Mouse (Mus musculus) C2C12 (cell line): Measurements from ENCODE around the gene Wwox.

Experiments used
- CTCF ChIP-seq: IDR thresholded peaks from one replicate; pipeline ENCODE4 v1.5.1; 2011; ENCODE audit not compliant: control insufficient read depth, insufficient read depth, insufficient read length
- MAX ChIP-seq: IDR thresholded peaks from one replicate; pipeline ENCODE4 v1.6.1; 2011; ENCODE audit warnings: mild to moderate bottlenecking, control low read depth
- MYOD1 ChIP-seq: IDR thresholded peaks from one replicate; pipeline ENCODE4 v1.6.1; 2011; ENCODE audit warnings: low read depth; ENCODE audit not compliant: control insufficient read depth, insufficient read length
- MYOG ChIP-seq: IDR thresholded peaks from one replicate; pipeline ENCODE4 v1.6.1; 2011; ENCODE audit not compliant: control insufficient read depth, insufficient read length; ENCODE audit errors: extremely low read depth
- USF1 ChIP-seq: IDR thresholded peaks from one replicate; pipeline ENCODE4 v1.6.1; 2011; ENCODE audit warnings: low read depth, mild to moderate bottlenecking, control low read depth, moderate library complexity

DNA sequence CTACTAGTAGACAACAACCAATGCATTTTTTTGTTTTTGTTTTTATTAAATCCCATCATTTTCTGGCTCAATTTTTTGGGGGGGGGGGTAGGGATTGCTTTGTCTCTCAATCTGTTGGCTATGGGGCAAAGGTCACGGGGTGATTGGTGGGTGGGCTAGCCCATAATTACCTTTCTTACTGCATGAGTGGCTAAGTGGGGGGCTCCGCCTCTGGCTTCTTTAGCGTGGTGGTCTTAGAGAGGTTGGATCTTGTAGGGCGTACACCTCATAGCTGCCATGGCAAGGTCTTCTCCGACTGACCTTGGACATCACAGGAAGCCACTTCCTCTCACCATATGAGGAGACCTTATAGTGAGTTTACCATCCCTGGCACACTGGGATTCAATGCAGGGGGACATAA is 721.0 kb downstream of the Wwox start:
- no peak for TF ChIP-seq CTCF
- no peak for TF ChIP-seq MAX
- no peak for TF ChIP-seq MYOD1
- no peak for TF ChIP-seq MYOG
- TF ChIP-seq USF1 = no peak
